Mouse (Mus musculus) cerebellum, adult 2 months (tissue): ENCODE results near the gene Ttll4.

Experiments used
- CTCF ChIP-seq: fragments of 200-500 bp; IDR thresholded peaks from 2 replicates; pipeline ENCODE4 v1.5.1; 2011; ENCODE audit warnings: low read depth, mild to moderate bottlenecking, control low read depth, low read length, moderate library complexity, borderline replicate concordance; ENCODE audit not compliant: insufficient read depth
- POLR2A ChIP-seq: fragments of 200-500 bp; IDR thresholded peaks from 2 replicates; pipeline ENCODE4 v1.6.1; 2011; ENCODE audit warnings: low read length, control low read depth, borderline replicate concordance; ENCODE audit not compliant: insufficient read depth

DNA sequence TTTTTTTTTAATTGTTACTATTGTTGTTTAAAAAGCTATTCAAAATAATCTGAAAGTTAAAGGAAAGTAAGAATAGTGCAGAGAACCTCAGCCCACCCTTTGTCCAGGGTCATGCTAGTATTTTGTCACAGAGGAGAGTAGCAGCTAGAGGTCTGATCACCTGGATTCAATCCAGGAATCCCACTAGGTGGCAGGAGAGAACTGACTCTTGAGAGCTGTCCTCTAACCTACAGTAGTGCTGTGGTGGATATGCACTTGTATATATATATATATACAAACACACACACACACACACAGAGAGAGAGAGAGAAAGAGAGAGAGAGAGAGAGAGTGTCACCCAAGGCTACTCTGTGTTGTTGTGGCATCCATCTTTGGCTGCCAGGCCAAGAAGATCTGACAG is 17.6 kb upstream of the Ttll4 start:
- TF ChIP-seq CTCF (no peak), POLR2A (no peak)
